Mouse (Mus musculus) bone marrow, adult 2 months (tissue): ENCODE measurements around the gene Hnrnpll.

Experiments used
- CTCF ChIP-seq: fragments of 200-500 bp; IDR thresholded peaks from 2 replicates; pipeline ENCODE4 v1.5.1; 2011; ENCODE audit warnings: low read length, control low read depth; ENCODE audit not compliant: control insufficient read depth, insufficient read depth
- POLR2A ChIP-seq: fragments of 200-500 bp; IDR thresholded peaks from 2 replicates; pipeline ENCODE4 v1.6.1; 2011; ENCODE audit warnings: low read depth, mild to moderate bottlenecking, control low read depth, low read length, borderline replicate concordance; ENCODE audit not compliant: control insufficient read depth

DNA sequence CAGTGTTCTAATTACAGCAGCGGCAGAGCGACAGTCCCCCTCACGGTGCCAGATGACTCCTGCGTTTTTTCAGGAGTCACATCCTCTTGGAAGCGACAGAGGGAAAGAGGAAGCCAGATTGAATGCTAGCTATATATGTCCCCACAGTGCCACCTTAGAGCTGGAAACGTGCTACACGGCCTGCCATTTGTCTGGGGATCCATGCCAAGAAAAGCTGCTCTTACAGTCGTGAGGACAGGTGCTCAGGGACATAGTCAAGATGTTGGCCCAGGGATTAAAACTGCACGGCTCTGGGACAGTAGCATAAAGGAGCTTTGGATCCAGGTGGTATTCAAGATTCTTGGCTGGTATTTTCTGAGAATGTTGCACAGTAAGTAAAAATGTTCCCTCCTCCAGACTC, 22.3 kb upstream of the Hnrnpll start:
- TF ChIP-seq CTCF (no peak), POLR2A (no peak)
